ENCODE assay signal across 8 mouse cellular contexts in the genomic region with DNA sequence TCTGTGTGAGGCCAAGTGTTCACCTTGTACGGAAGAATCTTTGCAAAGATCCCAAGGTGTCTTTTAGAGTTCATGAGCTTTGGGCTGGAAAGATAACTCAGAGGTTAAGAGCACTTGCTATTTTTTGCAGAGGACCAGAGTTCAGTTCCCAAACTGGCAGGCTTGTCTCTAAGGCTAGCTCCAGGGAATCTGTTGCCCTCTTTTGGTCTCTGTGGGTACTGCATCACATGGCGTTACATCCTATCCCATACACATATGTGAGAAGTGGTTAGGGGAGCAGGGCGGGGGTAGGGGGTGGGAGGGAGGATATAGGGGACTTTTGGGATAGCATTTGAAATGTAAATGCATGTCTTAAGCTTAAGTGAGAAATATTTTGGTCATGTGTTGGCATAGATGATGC.
DNase-seq lines count a peak whose midpoint lies in the region; ATAC-seq lines count a peak whose summit lies in the region.

No protein-coding gene starts in this region.

- ATAC-seq in forebrain, embryonic 13.5 days = no peak
- no peak for ATAC-seq in midbrain, embryonic 14.5 days (ENCODE audit: low FRiP score, low TSS enrichment)
- ATAC-seq in midbrain, embryonic 13.5 days = no peak
- no peak for ATAC-seq in erythroid progenitor cell, adult 5-6 weeks (replicated peaks; ENCODE audit: low FRiP score, poor library complexity, severe bottlenecking)

- WGBS in forebrain, embryonic 10.5 days = 66% methylated on average over 3 of the region's 3 CpGs
- 58% methylated on average over 3 of the region's 3 CpGs for WGBS in forebrain, embryonic 13.5 days
- WGBS in midbrain, embryonic 14.5 days = 56% methylated on average over 3 of the region's 3 CpGs
- 66% methylated on average over 3 of the region's 3 CpGs for WGBS in midbrain, embryonic 13.5 days

- H3K4me2 ChIP-seq in forebrain, embryonic 13.5 days = no peak overlapping the region
- H3K4me2 ChIP-seq in midbrain, embryonic 14.5 days (ENCODE audit: low read length) = no peak overlapping the region
- H3K4me2 ChIP-seq in midbrain, embryonic 13.5 days (replicated peaks) = no peak overlapping the region

- no peaks in the 10 kb centered on the region for H3K27me3 ChIP-seq in forebrain, embryonic 10.5 days (ENCODE audit: poor library complexity, severe bottlenecking)
- no peaks in the 10 kb centered on the region for H3K27me3 ChIP-seq in forebrain, embryonic 13.5 days
- no peaks in the 10 kb centered on the region for H3K27me3 ChIP-seq in midbrain, embryonic 14.5 days (ENCODE audit: control insufficient read depth, insufficient read depth, low read length)
- no peaks in the 10 kb centered on the region for H3K27me3 ChIP-seq in midbrain, embryonic 13.5 days

- intact Hi-C loops in left cerebral cortex, postnatal 10 days (cut with DNase I) = no loop called here

- H3K36me3 ChIP-seq in forebrain, embryonic 10.5 days (replicated peaks) = no peaks in the 10 kb centered on the region
- no peaks in the 10 kb centered on the region for H3K36me3 ChIP-seq in forebrain, embryonic 13.5 days (ENCODE audit: poor library complexity, severe bottlenecking)
- no peaks in the 10 kb centered on the region for H3K36me3 ChIP-seq in midbrain, embryonic 14.5 days (ENCODE audit: control insufficient read depth, insufficient read depth, low read length)
- no peaks in the 10 kb centered on the region for H3K36me3 ChIP-seq in midbrain, embryonic 13.5 days

- DNase-seq in forebrain, embryonic 10.5 days (ENCODE audit: extremely low spot score, low spot score) = peak; percentile 34
- peak; percentile 61 for DNase-seq in midbrain, embryonic 14.5 days
- DNase-seq in embryo, embryonic 11.5 days (ENCODE audit: low read depth, low spot score) = peak; percentile 26
- DNase-seq in lung, postnatal 14 days = peak; percentile 21
- no peak for DNase-seq in left cerebral cortex, postnatal 10 days (ENCODE audit: extremely low spot score in 1 of 2, low spot score in 2 of 2)

- no peaks in the 10 kb centered on the region for H3K9me3 ChIP-seq in forebrain, embryonic 10.5 days
- no peaks in the 10 kb centered on the region for H3K9me3 ChIP-seq in forebrain, embryonic 13.5 days (replicated peaks)
- no peaks in the 10 kb centered on the region for H3K9me3 ChIP-seq in midbrain, embryonic 14.5 days (ENCODE audit: control insufficient read depth, low read length)
- 0 out of 2 replicates have a peak, but pooled peaks cover 5% of the 10 kb centered on the region for H3K9me3 ChIP-seq in midbrain, embryonic 13.5 days

- H3K27ac ChIP-seq in forebrain, embryonic 10.5 days = no peak overlapping the region
- no peak overlapping the region for H3K27ac ChIP-seq in forebrain, embryonic 13.5 days
- no peak overlapping the region for H3K27ac ChIP-seq in midbrain, embryonic 14.5 days (replicated peaks; ENCODE audit: low read depth, low read length)
- no peak overlapping the region for H3K27ac ChIP-seq in midbrain, embryonic 13.5 days

- no peak overlapping the region for H3K4me3 ChIP-seq in forebrain, embryonic 10.5 days
- no peak overlapping the region for H3K4me3 ChIP-seq in forebrain, embryonic 13.5 days
- H3K4me3 ChIP-seq in midbrain, embryonic 14.5 days (replicated peaks; ENCODE audit: low read depth, low read length) = no peak overlapping the region
- H3K4me3 ChIP-seq in midbrain, embryonic 13.5 days (replicated peaks) = no peak overlapping the region

- no peak overlapping the region for H3K9ac ChIP-seq in forebrain, embryonic 13.5 days
- no peak overlapping the region for H3K9ac ChIP-seq in midbrain, embryonic 14.5 days (replicated peaks; ENCODE audit: low read length)
- H3K9ac ChIP-seq in midbrain, embryonic 13.5 days (replicated peaks) = no peak overlapping the region

- H3K4me1 ChIP-seq in forebrain, embryonic 10.5 days = no peaks in the 10 kb centered on the region
- H3K4me1 ChIP-seq in forebrain, embryonic 13.5 days = no peaks in the 10 kb centered on the region
- no peaks in the 10 kb centered on the region for H3K4me1 ChIP-seq in midbrain, embryonic 14.5 days (ENCODE audit: control insufficient read depth, insufficient read depth, low read length)
- H3K4me1 ChIP-seq in midbrain, embryonic 13.5 days (replicated peaks) = no peaks in the 10 kb centered on the region

Comparison
In these comparisons a context has a peak if more than half of its experiments do, and no peak if none do; other contexts are left out.
1. DNase-seq: peak in forebrain, embryonic 10.5 days (single experiment), midbrain, embryonic 14.5 days (single experiment), embryo, embryonic 11.5 days (single experiment) and lung, postnatal 14 days (single experiment); none in left cerebral cortex, postnatal 10 days (0 of 2).